Mouse (Mus musculus): ENCODE results near the gene Sars. TPM values are rescaled to one million over a fixed set of nuclear protein-coding genes. Genes with fewer than 3 reads are reported as not detected.

The Sars gene
- polyA plus RNA-seq, 1 experiment from 2014 or later = 119 TPM

GRCm38 (mm10) chr3:108392793-108393192, 52.2 kb downstream of the Sars start:
- H3K27ac ChIP-seq (ENCODE audit: low read depth) = peak overlapping the region; percentile 60; the same call in 1 of the 2 replicates
- no peaks in the 10 kb centered on the region for H3K9me3 ChIP-seq (ENCODE audit: low read depth, low read length)
- H3K27me3 ChIP-seq (ENCODE audit: insufficient read depth, low read length) = no peaks in the 10 kb centered on the region
- WGBS = 47% methylated on average over 14 of the region's 15 CpGs
- H3K4me1 ChIP-seq (ENCODE audit: insufficient read depth) = peaks cover 7% of the 10 kb centered on the region; the same call in 1 of the 2 replicates
- peaks cover 8% of the 10 kb centered on the region; the same call in 1 of the 2 replicates for H3K36me3 ChIP-seq (ENCODE audit: insufficient read depth)
- no peak overlapping the region for H3K4me3 ChIP-seq (ENCODE audit: low read depth, low read length)
- 0 out of 2 replicates have a peak, but pooled peaks have one; percentile 13 for ATAC-seq (ENCODE audit: insufficient read depth)
- no peak for DNase-seq
- no peak for TF ChIP-seq CTCF (IDR thresholded peaks at IDR 0.05; ENCODE audit: low read depth)
- H3K9ac ChIP-seq = no peak overlapping the region; the same call in 1 of the 2 replicates
- peak overlapping the region; percentile 41; the same call in 1 of the 2 replicates for H3K4me2 ChIP-seq

- no peaks in the 10 kb centered on the region for H3K9me3 ChIP-seq (ENCODE audit: low read depth, low read length)
- no peak for TF ChIP-seq CTCF (IDR thresholded peaks at IDR 0.05; ENCODE audit: low read depth)
- DNase-seq (peak; percentile 57), ATAC-seq (ENCODE audit: insufficient read depth) (no peak)
- H3K4me3 ChIP-seq (ENCODE audit: low read depth, low read length) = no peak overlapping the region
- H3K4me1 ChIP-seq (ENCODE audit: insufficient read depth) = peaks cover 7% of the 10 kb centered on the region; the same call in 1 of the 2 replicates
- no peak overlapping the region; the same call in 1 of the 2 replicates for H3K9ac ChIP-seq
- H3K27me3 ChIP-seq (ENCODE audit: insufficient read depth, low read length) = no peaks in the 10 kb centered on the region
- H3K27ac ChIP-seq (ENCODE audit: low read depth) = peak overlapping the region; percentile 60; the same call in 1 of the 2 replicates
- peak overlapping the region; percentile 41; the same call in 1 of the 2 replicates for H3K4me2 ChIP-seq
- peaks cover 13% of the 10 kb centered on the region; the same call in 1 of the 2 replicates for H3K36me3 ChIP-seq (ENCODE audit: insufficient read depth)
- 7% methylated on average over 10 of the region's 10 CpGs for WGBS
These were observed 52.7 kb downstream of the Sars start for GRCm38 (mm10) chr3:108392299-108392698.

GRCm38 (mm10) chr3:108389111-108389545, 55.9 kb downstream of the Sars start:
- Histone ChIP-seq H3K27ac (ENCODE audit: low read depth) (peak overlapping the region; percentile 77), H3K9me3 (ENCODE audit: low read depth, low read length) (no peaks in the 10 kb centered on the region), H3K27me3 (ENCODE audit: insufficient read depth, low read length) (no peaks in the 10 kb centered on the region), H3K9ac (peak overlapping the region; percentile 4; the same call in 1 of the 2 replicates), H3K4me1 (ENCODE audit: insufficient read depth) (peaks cover 17% of the 10 kb centered on the region), H3K36me3 (ENCODE audit: insufficient read depth) (peaks cover 33% of the 10 kb centered on the region), H3K4me2 (peak overlapping the region; percentile 39), H3K4me3 (ENCODE audit: low read depth, low read length) (no peak overlapping the region)
- peak; percentile 100 for DNase-seq
- 2% methylated on average over 5 of the region's 5 CpGs for WGBS
- peak; percentile 71 for ATAC-seq (ENCODE audit: insufficient read depth)
- TF ChIP-seq CTCF (IDR thresholded peaks at IDR 0.05; ENCODE audit: low read depth) = peak; percentile 98

- Histone ChIP-seq H3K27me3 (ENCODE audit: insufficient read depth, low read length) (no peaks in the 10 kb centered on the region), H3K4me1 (ENCODE audit: insufficient read depth) (peaks cover 24% of the 10 kb centered on the region), H3K9ac (no peak overlapping the region; the same call in 1 of the 2 replicates), H3K9me3 (ENCODE audit: low read depth, low read length) (no peaks in the 10 kb centered on the region), H3K27ac (ENCODE audit: low read depth) (no peak overlapping the region), H3K4me2 (no peak overlapping the region), H3K36me3 (ENCODE audit: insufficient read depth) (peaks cover 26% of the 10 kb centered on the region), H3K4me3 (ENCODE audit: low read depth, low read length) (no peak overlapping the region)
- no peak for TF ChIP-seq CTCF (IDR thresholded peaks at IDR 0.05; ENCODE audit: low read depth)
- DNase-seq (no peak), ATAC-seq (ENCODE audit: insufficient read depth) (no peak)
- 78% methylated on average over 10 of the region's 10 CpGs for WGBS
These were observed 58.8 kb downstream of the Sars start for GRCm38 (mm10) chr3:108386186-108386585.

GRCm38 (mm10) chr3:108384425-108384824, 60.6 kb downstream of the Sars start:
- no peaks in the 10 kb centered on the region for H3K27me3 ChIP-seq (ENCODE audit: insufficient read depth, low read length)
- H3K4me1 ChIP-seq (ENCODE audit: insufficient read depth) = peaks cover 24% of the 10 kb centered on the region
- H3K9ac ChIP-seq = peak overlapping the region; percentile 46
- peaks cover 26% of the 10 kb centered on the region for H3K36me3 ChIP-seq (ENCODE audit: insufficient read depth)
- ATAC-seq (ENCODE audit: insufficient read depth) = no peak
- H3K27ac ChIP-seq (ENCODE audit: low read depth) = no peak overlapping the region
- WGBS = 27% methylated on average over 2 of the region's 2 CpGs
- peak overlapping the region; percentile 44 for H3K4me3 ChIP-seq (ENCODE audit: low read depth, low read length)
- H3K9me3 ChIP-seq (ENCODE audit: low read depth, low read length) = no peaks in the 10 kb centered on the region
- peak overlapping the region; percentile 78 for H3K4me2 ChIP-seq
- DNase-seq = no peak
- TF ChIP-seq CTCF (IDR thresholded peaks at IDR 0.05; ENCODE audit: low read depth) = no peak

- under 1% methylated on average over 44 of the region's 44 CpGs for WGBS
- peak; percentile 5; the same call in 1 of the 2 replicates for TF ChIP-seq CTCF (IDR thresholded peaks at IDR 0.05; ENCODE audit: low read depth)
- peak within 1 kb of the TSS; percentile 44 for H3K4me3 ChIP-seq (ENCODE audit: low read depth, low read length)
- no peaks in the 10 kb centered on the region for H3K9me3 ChIP-seq (ENCODE audit: low read depth, low read length)
- H3K27me3 ChIP-seq (ENCODE audit: insufficient read depth, low read length) = no peaks in the 10 kb centered on the region
- H3K9ac ChIP-seq = peak within 1 kb of the TSS; percentile 46
- H3K4me2 ChIP-seq = peak within 1 kb of the TSS; percentile 78
- H3K4me1 ChIP-seq (ENCODE audit: insufficient read depth) = peaks cover 21% of the 10 kb centered on the region
- ATAC-seq (ENCODE audit: insufficient read depth) (peak; percentile 90), DNase-seq (peak; percentile 98)
- H3K36me3 ChIP-seq (ENCODE audit: insufficient read depth) = peaks cover 26% of the 10 kb centered on the region
- peak within 1 kb of the TSS; percentile 12; the same call in 1 of the 2 replicates for H3K27ac ChIP-seq (ENCODE audit: low read depth)
These were observed 61.3 kb downstream of the Sars start, which contains the start of gene Psrc1 for GRCm38 (mm10) chr3:108383485-108384354. Gene Psrc1, plus strand, starts transcription at chr3:108383839.

All from lung, embryonic 14.5 days (tissue).